Mouse (Mus musculus) megakaryocyte-erythroid progenitor cell, adult 5-6 weeks (primary cell): Measurements from ENCODE around the gene Mtss1l. TPM values are rescaled to one million over a fixed set of nuclear protein-coding genes. Genes with fewer than 3 reads are reported as not detected.
A peak's percentile ranks its signal among the peaks of the same experiment; 100 is the strongest.

Experiments used
- ATAC-seq: replicated peaks from 2 replicates; pipeline ENCODE4 v1.8.0; 2016; ENCODE audit warnings: mild to moderate bottlenecking, inconsistent platforms; ENCODE audit not compliant: severe bottlenecking, poor library complexity, low FRiP score, low TSS enrichment
- total RNA-seq, 2 experiments: library from RNA; stranded (forward) in 1 of 2; stranded (reverse) in 1 of 2; fragments of 200-1000, 215-1000 nt in 1 of 2; fragments of >200 nt in 1 of 2; fragmentation: Nextera tagmentation in 1 of 2; gene quantifications; 2 replicates each; pipeline ENCODE4 v1.2.3; 2014 to 2017

Mtss1l gene
- total RNA-seq, 2 experiments from 2014 or later = 0.52 TPM; not detected in 1

- ATAC-seq = no peak
Observed at GRCm38 (mm10) chr8:110705391-110706287, 15.6 kb upstream of the Mtss1l start.

- no peak for ATAC-seq
Observed at GRCm38 (mm10) chr8:110706288-110706870, 14.9 kb upstream of the Mtss1l start.

GRCm38 (mm10) chr8:110708429-110708828 lies 12.8 kb upstream of the Mtss1l start:
- no peak for ATAC-seq

GRCm38 (mm10) chr8:110710593-110710992 lies 10.7 kb upstream of the Mtss1l start:
- no peak for ATAC-seq

- no peak for ATAC-seq
Observed at GRCm38 (mm10) chr8:110711271-110711934, 9.9 kb upstream of the Mtss1l start.

- ATAC-seq = no peak
Observed at GRCm38 (mm10) chr8:110713073-110713472, 8.2 kb upstream of the Mtss1l start.

GRCm38 (mm10) chr8:110714827-110715519 lies 6.3 kb upstream of the Mtss1l start:
- ATAC-seq = no peak

- no peak for ATAC-seq
Observed at GRCm38 (mm10) chr8:110716075-110716474, 5.2 kb upstream of the Mtss1l start.

GRCm38 (mm10) chr8:110717131-110717530 lies 4.1 kb upstream of the Mtss1l start:
- ATAC-seq = no peak

- no peak for ATAC-seq
Observed at GRCm38 (mm10) chr8:110718209-110718968, 2.9 kb upstream of the Mtss1l start.

GRCm38 (mm10) chr8:110718969-110719670 lies 2.2 kb upstream of the Mtss1l start:
- ATAC-seq = 0 out of 2 replicates have a peak, but pooled peaks have one; percentile 14

- no peak for ATAC-seq
Observed at GRCm38 (mm10) chr8:110719898-110720653, 1.2 kb upstream of the Mtss1l start.

GRCm38 (mm10) chr8:110721606-110722413 lies 534 bp downstream of the Mtss1l start:
- ATAC-seq = no peak

- no peak for ATAC-seq
Observed at GRCm38 (mm10) chr8:110722414-110723011, 1.2 kb downstream of the Mtss1l start.

GRCm38 (mm10) chr8:110724493-110724892 lies 3.2 kb downstream of the Mtss1l start:
- no peak for ATAC-seq

- no peak for ATAC-seq
Observed at GRCm38 (mm10) chr8:110725084-110725838, 4.0 kb downstream of the Mtss1l start.
